Mouse (Mus musculus) left cerebral cortex, adult 18-20 months (tissue): ENCODE measurements around the gene Emc3. TPM values are rescaled to one million over a fixed set of nuclear protein-coding genes. Genes with fewer than 3 reads are reported as not detected.

Source experiments
- microRNA-seq, 2 experiments: library from miRNA; unstranded; fragments of <30 nt; microRNA quantifications; one replicate each; pipeline ENCODE4 v1.2.0; 2021
- total RNA-seq, 2 experiments: library from RNA; stranded (reverse); gene quantifications; 2 replicates each; pipeline ENCODE4 v1.2.3; 2021

The Emc3 gene
- total RNA-seq, 2 experiments from 2014 or later, result 71.8 to 77.6 TPM

Small RNA genes within 50 kb of the gene (microRNA-seq; reads per million reads assigned to microRNA genes)
- gene Gm23365, result 0 reads per million in 2 experiments

Other genes starting within 250 kb of the Emc3 start
- 10 to 100 TPM; 67.8 to 89.1 TPM for gene Cpne9, start 249.3 kb downstream of the Emc3 start, total RNA-seq
- gene Brpf1, start 224.5 kb downstream of the Emc3 start, total RNA-seq, result 10 to 100 TPM; 29.1 to 31.2 TPM
- gene Ogg1, start 204.7 kb downstream of the Emc3 start, total RNA-seq, result 1 to 10 TPM; 7.4 to 7.9 TPM
- gene Camk1, start 187.7 kb downstream of the Emc3 start, total RNA-seq, result 100 to 1,000 TPM; 124 to 128 TPM
- gene Tada3, start 153.8 kb downstream of the Emc3 start, total RNA-seq, result 10 to 100 TPM; 46.8 to 53.7 TPM
- 100 to 1,000 TPM; 256 to 267 TPM for gene Arpc4, start 153.5 kb downstream of the Emc3 start, total RNA-seq
- 10 to 100 TPM; 11.2 to 12.5 TPM for gene Ttll3, start 142.4 kb downstream of the Emc3 start, total RNA-seq
- 10 to 100 TPM; 14.7 to 19.8 TPM for gene Rpusd3, start 112.3 kb downstream of the Emc3 start, total RNA-seq
- gene Cidec, start 95.9 kb downstream of the Emc3 start, total RNA-seq, result not detected
- gene Jagn1, start 89.1 kb downstream of the Emc3 start, total RNA-seq, result 10 to 100 TPM; 41.9 to 42.6 TPM
- under 1 TPM; 0.28 to 0.56 TPM for gene Il17re, start 73.2 kb downstream of the Emc3 start, total RNA-seq
- 1 to 10 TPM; 4.9 to 8.2 TPM for gene Il17rc, start 60.2 kb downstream of the Emc3 start, total RNA-seq
- gene Creld1, start 48.4 kb downstream of the Emc3 start, total RNA-seq, result 100 to 1,000 TPM; 112 to 116 TPM
- gene Prrt3, start 29.7 kb downstream of the Emc3 start, total RNA-seq, result 10 to 100 TPM; 52.8 to 54.9 TPM
- gene Fancd2, start within 50 bp of the Emc3 start, total RNA-seq, result 1 to 10 TPM; 1.5 to 2.2 TPM
- not detected for gene Fancd2os, start 69.1 kb upstream of the Emc3 start, total RNA-seq
- gene Brk1, start 73.1 kb upstream of the Emc3 start, total RNA-seq, result 100 to 1,000 TPM; 210 to 217 TPM
- 10 to 100 TPM; 35.3 to 46.6 TPM for gene Vhl, start 92.3 kb upstream of the Emc3 start, total RNA-seq
- 10 to 100 TPM; 23.5 to 25.4 TPM for gene Irak2, start 106.8 kb upstream of the Emc3 start, total RNA-seq
- 10 to 100 TPM; 70.1 to 80.2 TPM for gene Tatdn2, start 165.4 kb upstream of the Emc3 start, total RNA-seq
- gene Ghrl, start 188.2 kb upstream of the Emc3 start, total RNA-seq, result not detected
- gene Sec13, start 209.1 kb upstream of the Emc3 start, total RNA-seq, result 10 to 100 TPM; 62.7 to 66.2 TPM